Mouse (Mus musculus) embryonic facial prominence, embryonic 11.5 days (tissue): ENCODE measurements at regions not wholly inside any gene's neighbourhood (a gene's known extent, or its start where the extent isn't known, plus 50 kb on each side); places are given as distances from the start of the nearest gene placed in this dataset.
A peak's percentile ranks its signal among the peaks of the same experiment; 100 is the strongest.

ENCODE experiments used
- ATAC-seq: fragments of 200-750 bp; cut with Nextera tagmentation; replicated peaks from 2 replicates; pipeline ENCODE4 v1.8.0; 2017; ENCODE audit warnings: low read depth; ENCODE audit not compliant: insufficient number of reproducible peaks, low FRiP score, low TSS enrichment
- DNase-seq: peaks from one replicate; pipeline ENCODE4 v3.0.0-alpha.2; 2015; ENCODE audit warnings: low spot score
- H3K27ac ChIP-seq: fragments of 300-500 bp; sonication (generic); replicated peaks from 2 replicates; pipeline ENCODE4 v1.5.1; 2014; ENCODE audit warnings: mild to moderate bottlenecking, low read depth, low read length, control low read depth
- H3K27me3 ChIP-seq: fragments of 300-500 bp; sonication (generic); 2 replicates; pipeline ENCODE4 v1.6.1; 2014; ENCODE audit warnings: mild to moderate bottlenecking, low read length, moderate library complexity, mixed read lengths; ENCODE audit not compliant: control insufficient read depth, insufficient read depth
- H3K36me3 ChIP-seq: fragments of 300-500 bp; sonication (generic); replicated peaks from 2 replicates; pipeline ENCODE4 v1.6.1; 2014; ENCODE audit warnings: low read depth, mild to moderate bottlenecking, low read length, moderate library complexity, mixed read lengths; ENCODE audit not compliant: control insufficient read depth, insufficient read depth
- H3K4me1 ChIP-seq: fragments of 300-500 bp; sonication (generic); 2 replicates; pipeline ENCODE4 v1.6.1; 2014; ENCODE audit warnings: low read length, mixed read lengths; ENCODE audit not compliant: control insufficient read depth, insufficient read depth
- H3K4me2 ChIP-seq: fragments of 300-500 bp; sonication (generic); 2 replicates; pipeline ENCODE4 v1.6.1; 2014; ENCODE audit warnings: low read depth, mild to moderate bottlenecking, control low read depth, low read length, moderate library complexity
- H3K4me3 ChIP-seq: fragments of 300-500 bp; sonication (generic); 2 replicates; pipeline ENCODE4 v1.5.1; 2014; ENCODE audit warnings: low read depth, low read length, control low read depth
- H3K9ac ChIP-seq: fragments of 300-500 bp; sonication (generic); replicated peaks from 2 replicates; pipeline ENCODE4 v1.6.1; 2014; ENCODE audit warnings: mild to moderate bottlenecking, control low read depth, low read length
- H3K9me3 ChIP-seq: fragments of 300-500 bp; sonication (generic); replicated peaks from 2 replicates; pipeline ENCODE4 v1.6.1; 2016; ENCODE audit warnings: mild to moderate bottlenecking, low read length, inconsistent platforms, mixed read lengths; ENCODE audit not compliant: control insufficient read depth
- WGBS: fragments of 180-500 bp; shearing (Covaris S2); extraction: QIAGEN DNeasy Blood & Tissue Kit; methylation state at CpG from one replicate; pipeline ENCODE4 v1.1.7; 2014; 5-methylcytosine and 5-hydroxymethylcytosine counted together

- Histone ChIP-seq H3K27ac (no peak overlapping the region), H3K4me1 (no peaks in the 10 kb centered on the region), H3K9me3 (no peaks in the 10 kb centered on the region), H3K4me2 (no peak overlapping the region), H3K27me3 (no peaks in the 10 kb centered on the region), H3K9ac (no peak overlapping the region), H3K4me3 (no peak overlapping the region), H3K36me3 (no peaks in the 10 kb centered on the region)
- DNase-seq, result peak; percentile 1
- no peak for ATAC-seq
- WGBS, result 72% methylated on average over 5 of the region's 5 CpGs
Observed at GRCm38 (mm10) chrX:50731918-50732680, 108.7 kb upstream of the Stk26 start.

- H3K4me3 ChIP-seq, result no peak overlapping the region
- 65% methylated on average over 1 of the region's 1 CpGs for WGBS
- H3K9me3 ChIP-seq, result no peaks in the 10 kb centered on the region
- H3K4me2 ChIP-seq, result no peak overlapping the region
- no peaks in the 10 kb centered on the region for H3K27me3 ChIP-seq
- no peak for DNase-seq
- no peak overlapping the region for H3K27ac ChIP-seq
- no peaks in the 10 kb centered on the region for H3K36me3 ChIP-seq
- H3K9ac ChIP-seq, result no peak overlapping the region
- no peak for ATAC-seq
- H3K4me1 ChIP-seq, result no peaks in the 10 kb centered on the region
Observed at GRCm38 (mm10) chrX:50753459-50753858, 87.4 kb upstream of the Stk26 start.
